Mouse (Mus musculus) myocyte (in vitro differentiated cells): ENCODE measurements around the gene A630095N17Rik.

Source experiments
- CEBPB ChIP-seq: IDR thresholded peaks from 2 replicates; pipeline ENCODE4 v1.6.1; 2011; ENCODE audit warnings: mild to moderate bottlenecking, moderate library complexity; ENCODE audit not compliant: poor library complexity, insufficient read depth, severe bottlenecking
- E2F4 ChIP-seq: IDR thresholded peaks from one replicate; pipeline ENCODE4 v1.6.1; 2011; ENCODE audit warnings: mild to moderate bottlenecking, control low read depth, moderate library complexity; ENCODE audit not compliant: insufficient read depth
- MAX ChIP-seq: IDR thresholded peaks from one replicate; pipeline ENCODE4 v1.6.1; 2011; ENCODE audit warnings: low read depth, mild to moderate bottlenecking, control low read depth
- MYOD1 ChIP-seq, 3 experiments: IDR thresholded peaks; one replicate each; pipeline ENCODE4 v1.6.1; 2011; ENCODE audit warnings: control low read depth in 2 of 3, low read depth in 2 of 3, mild to moderate bottlenecking in 2 of 3, moderate library complexity in 1 of 3; ENCODE audit not compliant: insufficient read length in 2 of 3, control insufficient read depth in 1 of 3
- MYOG ChIP-seq, 3 experiments: IDR thresholded peaks; one replicate each; pipeline ENCODE4 v1.6.1; 2011; ENCODE audit warnings: control low read depth in 2 of 3, low read depth in 2 of 3, mild to moderate bottlenecking in 2 of 3; ENCODE audit not compliant: insufficient read length in 2 of 3, control insufficient read depth in 1 of 3, insufficient read depth in 1 of 3
- POLR2A ChIP-seq: IDR thresholded peaks from one replicate; pipeline ENCODE4 v1.6.1; 2011; ENCODE audit warnings: low read depth, mild to moderate bottlenecking, control low read depth, moderate library complexity; ENCODE audit not compliant: insufficient read length
- REST ChIP-seq: IDR thresholded peaks from one replicate; pipeline ENCODE4 v1.6.1; 2011; ENCODE audit warnings: mild to moderate bottlenecking, control low read depth, moderate library complexity; ENCODE audit not compliant: insufficient read depth, insufficient read length
- SRF ChIP-seq: IDR thresholded peaks from one replicate; pipeline ENCODE4 v1.6.1; 2011; ENCODE audit warnings: low read depth; ENCODE audit not compliant: control insufficient read depth, insufficient read length
- TCF12 ChIP-seq: IDR thresholded peaks from one replicate; pipeline ENCODE4 v1.6.1; 2011; ENCODE audit warnings: mild to moderate bottlenecking, control low read depth; ENCODE audit not compliant: poor library complexity, insufficient read depth, severe bottlenecking
- TCF3 ChIP-seq: IDR thresholded peaks from one replicate; pipeline ENCODE4 v1.6.1; 2011; ENCODE audit warnings: low read depth, control low read depth; ENCODE audit not compliant: insufficient read length
- USF1 ChIP-seq: IDR thresholded peaks from one replicate; pipeline ENCODE4 v1.6.1; 2011; ENCODE audit warnings: low read depth, mild to moderate bottlenecking, control low read depth, moderate library complexity

DNA sequence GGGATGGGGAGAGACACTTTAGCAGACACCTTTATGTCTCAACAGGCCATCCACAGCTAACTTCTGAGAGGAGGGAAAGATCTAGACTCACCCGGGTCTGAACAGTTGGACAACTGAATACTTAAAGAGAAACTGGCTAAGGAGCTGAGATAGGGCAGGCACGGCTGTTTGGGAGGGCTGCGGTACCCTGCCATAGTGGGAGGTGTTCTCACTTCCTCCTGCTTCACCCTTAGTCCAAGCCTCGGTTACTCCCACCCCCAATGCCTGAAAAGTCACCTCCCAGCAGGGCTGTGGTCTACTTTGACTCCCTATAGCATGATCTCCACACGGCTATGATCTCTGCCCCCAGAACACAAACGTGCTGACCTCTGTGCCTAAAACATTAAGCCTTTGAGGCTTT lies 8.4 kb downstream of the A630095N17Rik start:
- TF ChIP-seq POLR2A, result no peak
- no peak for TF ChIP-seq REST
- TF ChIP-seq E2F4, result no peak
- TF ChIP-seq MAX, result no peak
- TF ChIP-seq TCF3, result no peak
- no peak for TF ChIP-seq MYOG (IDR thresholded peaks at IDR 0.05; ENCODE audit: control insufficient read depth in 1 of 3, insufficient read depth in 1 of 3, insufficient read length in 2 of 3, low read depth in 2 of 3)
- no peak for TF ChIP-seq TCF12
- TF ChIP-seq CEBPB, result no peak
- TF ChIP-seq MYOD1 (IDR thresholded peaks at IDR 0.05; ENCODE audit: control insufficient read depth in 1 of 3, insufficient read length in 2 of 3, low read depth in 2 of 3), result no peak
- TF ChIP-seq USF1, result no peak
- no peak for TF ChIP-seq SRF
